8 mouse cellular contexts compared by ENCODE assay signal in genomic region chr9:21767896-21768295, GRCm38 (mm10). TPM values are rescaled to one million over a fixed set of nuclear protein-coding genes. Genes with fewer than 3 reads are reported as not detected.
DNase-seq lines count a peak whose midpoint lies in the region; TF ChIP-seq lines count a peak whose summit lies in the region.

No protein-coding gene starts in this region.

- TF ChIP-seq CTCF in kidney, adult 2 months (conservative IDR thresholded peaks at IDR 0.05; ENCODE audit: insufficient read depth, insufficient read length, low read depth, low read length), result no peak

- no peaks in the 10 kb centered on the region for H3K36me3 ChIP-seq in kidney, adult 2 months (ENCODE audit: control insufficient read depth, insufficient read depth, low read length)

- TF ChIP-seq POLR2A in kidney, adult 2 months (IDR thresholded peaks at IDR 0.05; ENCODE audit: low read depth, low read length), result no peak

- H3K27me3 ChIP-seq in kidney, adult 2 months (replicated peaks; ENCODE audit: control insufficient read depth, insufficient read depth, low read length), result no peaks in the 10 kb centered on the region

- 81% methylated on average over 11 of the region's 11 CpGs for WGBS in kidney, adult 2 months

- H3K27ac ChIP-seq in kidney, adult 2 months (ENCODE audit: insufficient read depth, low read depth, low read length), result peak overlapping the region; percentile 42

- H3K4me1 ChIP-seq in kidney, adult 2 months (ENCODE audit: control insufficient read depth, insufficient read depth, low read length), result no peaks in the 10 kb centered on the region; the same call in 1 of the 2 replicates

- peak; percentile 51 for DNase-seq in kidney, adult 2 months
- no peak for DNase-seq in kidney, adult 18-20 months
- peak; percentile 69 for DNase-seq in cerebellum, adult 8-10 months
- DNase-seq in heart, adult 9 months (ENCODE audit: low spot score in 2 of 2), result peak; percentile 81 to 82
- peak; percentile 63 for DNase-seq in kidney, postnatal 14 days
- no peak for DNase-seq in spleen, postnatal 36 days (ENCODE audit: low spot score in 2 of 2)
- no peak for DNase-seq in urinary bladder, adult 18-20 months (ENCODE audit: low spot score in 2 of 2)
- DNase-seq in layer of hippocampus, postnatal 25 days (ENCODE audit: extremely low spot score in 1 of 2, low spot score in 1 of 2), result no peak

- H3K4me3 ChIP-seq in kidney, adult 2 months (ENCODE audit: insufficient read depth, low read depth, low read length), result no peak overlapping the region

RNA-seq across cellular contexts. Expression of gene Spc24, which starts 7.8 kb away (rescaled TPM):
- 3.4 and 6.0 TPM in 2 replicates for polyA plus RNA-seq in kidney, adult 2 months (2012; rRNA removed)
- 1 to 10 TPM; 1.1 to 2.5 TPM for total RNA-seq in layer of hippocampus, postnatal 25 days (2021)

RNA-seq across cellular contexts. Expression of gene Kank2, which starts 30.6 kb away (rescaled TPM):
- 21.8 and 23.6 TPM in 2 replicates for polyA plus RNA-seq in kidney, adult 2 months (2012; rRNA removed)
- total RNA-seq in layer of hippocampus, postnatal 25 days (2021), result 1 to 10 TPM; 6.3 to 7.4 TPM

RNA-seq across cellular contexts. Expression of gene Ldlr, which starts 44.6 kb away (rescaled TPM):
- polyA plus RNA-seq in kidney, adult 2 months (2012; rRNA removed), result 26.9 and 28.8 TPM in 2 replicates
- 10 to 100 TPM; 20.5 to 20.7 TPM for total RNA-seq in layer of hippocampus, postnatal 25 days (2021)

Comparison
In these comparisons a context has a peak if more than half of its experiments do, and no peak if none do; other contexts are left out.
1. DNase-seq: peak in kidney, adult 2 months (single experiment), cerebellum, adult 8-10 months (single experiment), heart, adult 9 months (2 of 2) and kidney, postnatal 14 days (single experiment); none in kidney, adult 18-20 months (single experiment), spleen, postnatal 36 days (0 of 2), urinary bladder, adult 18-20 months (0 of 2) and layer of hippocampus, postnatal 25 days (0 of 2).